In the genomic region with DNA sequence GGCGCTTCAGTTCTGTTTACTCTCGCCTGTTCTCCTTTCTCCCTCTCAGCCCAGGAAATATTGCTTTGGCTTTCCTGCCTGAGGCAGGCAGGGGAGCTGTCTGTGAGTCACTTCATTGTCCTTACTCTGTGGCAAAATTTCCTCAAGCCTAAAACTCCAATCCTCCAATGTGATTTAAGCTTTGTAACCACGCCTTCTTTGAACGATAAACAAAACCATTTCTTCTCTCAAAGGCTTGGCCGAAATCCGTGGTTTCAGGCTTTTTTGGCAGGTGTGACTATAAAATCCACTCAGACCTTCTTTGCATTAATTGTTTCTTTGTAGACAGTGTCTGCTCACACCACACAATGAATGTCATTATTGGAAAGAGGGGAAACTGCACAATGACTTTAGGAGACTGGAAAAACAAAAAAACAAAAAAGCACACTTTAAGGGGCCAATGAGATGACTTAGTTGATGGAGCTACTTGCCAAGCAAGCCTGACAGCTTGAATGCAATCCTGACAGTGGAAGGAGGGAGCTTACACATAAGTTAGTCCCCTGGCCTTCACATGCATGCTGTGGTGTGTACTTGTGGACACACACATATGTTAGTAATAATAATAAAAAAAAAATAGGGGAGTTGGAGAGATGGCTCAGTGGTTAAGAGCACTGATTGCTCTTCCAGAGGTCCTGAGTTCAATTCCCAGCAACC, we compare ENCODE assay signal across 8 mouse cellular contexts. TPM values are rescaled to one million over a fixed set of nuclear protein-coding genes. Genes with fewer than 3 reads are reported as not detected.
DNase-seq lines count a peak whose midpoint lies in the region; ATAC-seq lines count a peak whose summit lies in the region.

No protein-coding gene starts in this region.

- H3K4me1 ChIP-seq in hindbrain, embryonic 13.5 days (replicated peaks): peaks cover 19% of the 10 kb centered on the region
- peaks cover 20% of the 10 kb centered on the region for H3K4me1 ChIP-seq in hindbrain, embryonic 14.5 days (replicated peaks; ENCODE audit: control insufficient read depth, insufficient read depth, low read length)
- peaks cover 45% of the 10 kb centered on the region for H3K4me1 ChIP-seq in embryonic facial prominence, embryonic 15.5 days
- peaks cover 29% of the 10 kb centered on the region for H3K4me1 ChIP-seq in midbrain, embryonic 12.5 days

- H3K4me3 ChIP-seq in hindbrain, embryonic 13.5 days: no peak overlapping the region
- H3K4me3 ChIP-seq in hindbrain, embryonic 14.5 days (replicated peaks; ENCODE audit: low read length): no peak overlapping the region
- no peak overlapping the region for H3K4me3 ChIP-seq in embryonic facial prominence, embryonic 15.5 days (replicated peaks)
- no peak overlapping the region for H3K4me3 ChIP-seq in midbrain, embryonic 12.5 days

- H3K27me3 ChIP-seq in hindbrain, embryonic 13.5 days: no peaks in the 10 kb centered on the region
- H3K27me3 ChIP-seq in hindbrain, embryonic 14.5 days (ENCODE audit: control insufficient read depth, insufficient read depth, low read length): no peaks in the 10 kb centered on the region
- H3K27me3 ChIP-seq in embryonic facial prominence, embryonic 15.5 days: no peaks in the 10 kb centered on the region
- H3K27me3 ChIP-seq in midbrain, embryonic 12.5 days: no peaks in the 10 kb centered on the region

- H3K4me2 ChIP-seq in hindbrain, embryonic 13.5 days: no peak overlapping the region
- H3K4me2 ChIP-seq in hindbrain, embryonic 14.5 days (replicated peaks): no peak overlapping the region
- no peak overlapping the region for H3K4me2 ChIP-seq in embryonic facial prominence, embryonic 15.5 days (replicated peaks)
- no peak overlapping the region for H3K4me2 ChIP-seq in midbrain, embryonic 12.5 days (replicated peaks)

- no peak for ATAC-seq in hindbrain, embryonic 13.5 days (ENCODE audit: low FRiP score)
- no peak for ATAC-seq in hindbrain, embryonic 14.5 days (ENCODE audit: low FRiP score)
- no peak for ATAC-seq in embryonic facial prominence, embryonic 15.5 days (ENCODE audit: insufficient number of reproducible peaks, low FRiP score, low TSS enrichment, low read depth)
- no peak for ATAC-seq in midbrain, embryonic 12.5 days (ENCODE audit: low FRiP score, low read depth)

- no peaks in the 10 kb centered on the region for H3K9me3 ChIP-seq in hindbrain, embryonic 13.5 days
- no peaks in the 10 kb centered on the region for H3K9me3 ChIP-seq in hindbrain, embryonic 14.5 days (ENCODE audit: control insufficient read depth, low read length)
- no peaks in the 10 kb centered on the region for H3K9me3 ChIP-seq in embryonic facial prominence, embryonic 15.5 days (replicated peaks)
- H3K9me3 ChIP-seq in midbrain, embryonic 12.5 days: no peaks in the 10 kb centered on the region

- WGBS in hindbrain, embryonic 13.5 days: 52% methylated on average over 6 of the region's 6 CpGs
- 51% methylated on average over 6 of the region's 6 CpGs for WGBS in hindbrain, embryonic 14.5 days
- WGBS in embryonic facial prominence, embryonic 15.5 days: 17% methylated on average over 6 of the region's 6 CpGs
- WGBS in midbrain, embryonic 12.5 days: 43% methylated on average over 6 of the region's 6 CpGs

- no peak for DNase-seq in hindbrain, embryonic 14.5 days (ENCODE audit: low spot score)
- peak; percentile 80 for DNase-seq in Muller cell, postnatal 12 days (ENCODE audit: inconsistent ontology term)
- no peak for DNase-seq in layer of hippocampus, adult 11-12 months (ENCODE audit: low spot score)
- no peak for DNase-seq in thymus, postnatal 36 days
- no peak for DNase-seq in gastrocnemius, postnatal 25 days

- H3K9ac ChIP-seq in hindbrain, embryonic 13.5 days: no peak overlapping the region
- no peak overlapping the region for H3K9ac ChIP-seq in hindbrain, embryonic 14.5 days
- no peak overlapping the region for H3K9ac ChIP-seq in embryonic facial prominence, embryonic 15.5 days
- H3K9ac ChIP-seq in midbrain, embryonic 12.5 days (replicated peaks): no peak overlapping the region

- no peaks in the 10 kb centered on the region for H3K36me3 ChIP-seq in hindbrain, embryonic 13.5 days
- no peaks in the 10 kb centered on the region for H3K36me3 ChIP-seq in hindbrain, embryonic 14.5 days (replicated peaks; ENCODE audit: control insufficient read depth, insufficient read depth)
- H3K36me3 ChIP-seq in embryonic facial prominence, embryonic 15.5 days: no peaks in the 10 kb centered on the region
- H3K36me3 ChIP-seq in midbrain, embryonic 12.5 days: no peaks in the 10 kb centered on the region

- peak overlapping the region; percentile 24; the same call in 1 of the 2 replicates for H3K27ac ChIP-seq in hindbrain, embryonic 13.5 days
- H3K27ac ChIP-seq in hindbrain, embryonic 14.5 days: no peak overlapping the region
- H3K27ac ChIP-seq in embryonic facial prominence, embryonic 15.5 days (replicated peaks): peak overlapping the region; percentile 77
- peak overlapping the region; percentile 44 for H3K27ac ChIP-seq in midbrain, embryonic 12.5 days (replicated peaks)

RNA-seq across cellular contexts. Expression of a gene that starts 17.6 kb away (rescaled TPM):
- 514 and 518 TPM in 2 replicates for polyA plus RNA-seq in hindbrain, embryonic 13.5 days (2015; fragmentation: Nextera tagmentation; extraction: Ambion mirVana)
- polyA plus RNA-seq in hindbrain, embryonic 14.5 days (2014; fragmentation: Nextera tagmentation; extraction: Ambion mirVana): 478 and 513 TPM in 2 replicates
- 541 and 546 TPM in 2 replicates for polyA plus RNA-seq in embryonic facial prominence, embryonic 15.5 days (2015; fragmentation: Nextera tagmentation; extraction: Ambion mirVana)
- polyA plus RNA-seq in midbrain, embryonic 12.5 days (2016; fragmentation: Nextera tagmentation; extraction: Ambion mirVana): 737 and 770 TPM in 2 replicates
- 100 to 1,000 TPM; 238 to 268 TPM for total RNA-seq in gastrocnemius, postnatal 25 days (2021)
